Mouse (Mus musculus) brain, adult 2 months (tissue): Measurements from ENCODE around the gene Phactr2.

Experiments used
- DNase-seq: peaks from one replicate; pipeline ENCODE4 v3.0.0; 2011; ENCODE audit warnings: low read depth, low spot score

Gene Phactr2

DNA sequence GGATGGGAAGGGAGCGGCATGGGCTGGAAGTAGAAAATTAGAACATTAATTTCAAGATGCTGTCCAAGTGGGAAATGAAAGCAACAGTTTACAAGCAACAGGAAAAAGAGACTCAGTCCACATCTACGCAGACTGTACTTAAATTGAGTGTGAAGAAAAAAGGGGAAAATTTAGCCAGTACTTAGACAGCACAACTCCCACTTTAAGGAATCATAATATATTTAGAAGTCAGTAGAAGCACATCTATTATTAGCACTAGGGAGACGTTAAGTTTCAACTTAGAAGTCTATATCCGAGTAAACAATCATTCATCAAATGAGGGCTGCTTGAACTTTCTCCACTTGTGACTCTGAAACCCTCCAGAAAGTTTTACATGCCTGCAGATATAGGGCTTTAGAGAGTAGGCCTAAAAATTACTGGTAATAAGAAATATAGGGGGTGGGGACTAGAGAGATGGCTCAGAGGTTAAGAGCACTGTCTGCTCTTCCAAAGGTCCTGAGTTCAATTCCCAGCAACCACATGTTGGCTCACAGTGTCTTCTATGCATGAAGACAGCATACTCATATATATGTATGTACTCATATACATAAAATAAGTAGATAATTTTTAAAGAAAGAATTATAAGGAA lies 142.7 kb downstream of the Phactr2 start:
- DNase-seq: no peak

DNA sequence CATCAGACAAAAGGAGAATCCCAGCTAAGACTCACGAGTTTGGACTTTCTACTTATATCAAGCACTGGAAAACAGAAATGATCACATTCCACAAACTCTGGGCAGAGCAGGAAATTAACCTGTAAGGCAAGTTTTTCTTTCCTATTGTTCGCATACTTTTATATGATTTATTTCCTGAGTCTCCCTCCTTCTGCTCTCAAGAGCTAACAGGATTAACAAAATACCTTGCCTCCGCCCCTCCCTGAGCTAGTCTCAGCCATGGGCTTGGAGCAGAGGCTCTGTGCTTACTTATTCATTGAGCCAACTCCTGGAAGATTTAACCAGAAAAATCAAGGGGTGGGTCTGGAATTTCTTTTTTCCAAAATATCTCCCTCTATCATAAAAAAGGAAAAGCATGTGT lies 145.6 kb downstream of the Phactr2 start:
- DNase-seq: no peak

DNA sequence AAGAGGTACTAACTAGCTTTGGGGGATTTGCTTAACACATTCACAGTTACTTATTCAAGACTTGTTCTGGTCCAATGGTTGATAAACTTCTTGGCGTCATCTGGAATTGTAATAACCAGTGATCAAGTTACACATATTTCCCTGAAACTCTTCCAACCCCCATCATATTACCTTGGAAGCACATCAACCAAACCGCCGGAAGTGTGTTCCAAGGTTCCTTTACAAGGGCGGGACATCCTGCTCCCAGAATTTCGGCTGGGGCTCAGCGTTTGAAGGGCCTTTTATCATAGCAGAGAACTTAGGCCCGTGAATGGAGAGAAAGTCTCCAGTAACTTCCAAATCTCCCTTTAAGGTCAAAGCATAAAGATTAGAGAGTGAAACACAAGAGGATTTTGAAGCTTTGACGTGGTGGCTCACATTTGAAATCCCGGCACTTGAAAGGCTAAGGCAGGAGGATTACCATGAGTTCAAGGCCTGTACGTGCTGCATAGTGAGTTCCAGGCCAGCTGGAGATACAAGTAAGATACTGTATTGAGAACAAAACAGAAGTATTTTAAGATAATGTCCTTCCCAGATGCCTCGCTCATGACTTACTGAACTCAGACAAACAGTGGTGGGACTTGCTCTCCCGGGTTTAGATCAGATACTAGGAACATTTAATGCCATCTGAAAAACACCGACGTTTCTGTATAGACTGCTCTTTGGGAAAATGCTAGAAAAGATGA lies 147.9 kb downstream of the Phactr2 start:
- no peak for DNase-seq

DNA sequence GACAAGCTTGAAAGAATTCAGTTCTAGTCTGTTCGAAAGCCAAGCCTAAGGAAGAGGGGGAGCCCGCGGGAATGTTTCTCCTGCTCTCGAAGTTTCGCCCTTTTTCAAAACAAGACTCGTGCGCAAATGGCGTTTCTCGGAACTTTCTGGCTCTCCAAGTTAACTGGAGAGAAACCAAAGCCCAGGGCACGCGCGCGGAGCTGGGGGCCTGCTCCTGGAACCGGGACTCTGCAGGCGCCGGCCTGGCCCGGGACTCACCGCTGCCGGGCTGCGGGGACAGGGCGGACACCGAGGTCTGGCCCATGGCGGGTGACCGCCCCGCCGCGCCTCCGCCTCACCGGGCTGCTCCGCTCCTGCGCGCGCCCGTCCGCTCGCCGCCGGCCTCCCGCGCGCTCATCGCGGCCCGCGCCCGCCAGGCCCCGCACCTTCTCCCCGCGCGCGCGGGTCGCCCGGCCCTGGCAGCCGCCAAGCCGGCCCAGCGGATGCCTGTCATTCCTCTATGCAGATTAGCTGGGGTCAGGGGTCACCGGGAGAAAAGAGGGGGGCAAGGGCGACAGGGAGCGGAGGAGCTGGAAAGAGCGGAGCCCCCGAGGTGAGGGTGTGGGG lies 150.3 kb downstream of the Phactr2 start:
- peak; percentile 46 for DNase-seq

DNA sequence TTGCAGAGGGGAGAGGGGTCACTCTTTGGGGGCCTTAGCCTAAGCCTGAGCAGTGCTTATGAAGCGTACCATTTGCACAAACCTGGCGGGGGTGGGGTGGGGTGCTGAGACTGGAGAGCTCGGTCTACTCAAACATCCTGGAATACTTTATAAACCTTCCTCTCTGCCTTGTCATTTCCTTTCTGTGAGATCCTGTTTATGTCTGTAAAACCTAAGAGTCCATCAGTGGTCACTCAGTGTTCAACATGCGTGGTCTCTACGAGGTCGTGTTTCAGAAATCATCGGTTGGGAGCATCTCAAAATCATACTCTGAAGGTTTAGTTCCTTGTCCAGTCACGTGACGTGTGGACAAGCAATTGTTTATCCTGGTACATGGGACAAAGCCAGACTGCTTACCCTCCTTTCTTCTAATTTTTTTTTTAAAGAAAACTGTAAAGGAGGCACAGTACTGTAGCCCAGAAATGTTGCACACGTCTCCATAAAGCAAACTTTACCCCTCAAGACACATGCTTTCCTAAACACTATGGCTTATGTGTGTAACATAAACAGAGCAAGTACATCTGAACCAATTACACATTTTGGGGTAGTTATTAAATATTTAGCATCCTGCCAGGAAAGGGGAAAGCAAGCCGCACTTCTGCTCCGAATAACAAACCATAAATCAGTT lies 150.9 kb downstream of the Phactr2 start:
- DNase-seq: no peak

DNA sequence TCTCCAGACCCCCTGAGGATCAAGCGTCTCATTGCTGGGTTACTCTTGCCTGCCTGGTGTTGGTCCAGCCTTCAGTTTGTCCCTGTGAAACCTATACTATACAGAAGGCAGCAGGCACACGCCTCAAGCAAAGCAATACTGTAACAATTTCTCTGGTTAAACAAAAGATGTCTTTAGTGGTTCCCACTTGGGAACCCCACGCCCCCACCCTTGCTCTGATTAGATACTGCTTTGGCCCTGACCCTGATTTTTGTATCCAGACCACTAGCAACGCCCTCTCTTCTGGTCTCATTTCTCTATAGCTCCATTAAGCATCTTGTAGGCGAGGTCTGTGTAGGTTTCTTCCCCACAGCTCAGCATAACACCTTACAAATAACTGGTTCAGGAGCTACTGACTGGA lies 159.2 kb downstream of the Phactr2 start:
- DNase-seq: no peak

DNA sequence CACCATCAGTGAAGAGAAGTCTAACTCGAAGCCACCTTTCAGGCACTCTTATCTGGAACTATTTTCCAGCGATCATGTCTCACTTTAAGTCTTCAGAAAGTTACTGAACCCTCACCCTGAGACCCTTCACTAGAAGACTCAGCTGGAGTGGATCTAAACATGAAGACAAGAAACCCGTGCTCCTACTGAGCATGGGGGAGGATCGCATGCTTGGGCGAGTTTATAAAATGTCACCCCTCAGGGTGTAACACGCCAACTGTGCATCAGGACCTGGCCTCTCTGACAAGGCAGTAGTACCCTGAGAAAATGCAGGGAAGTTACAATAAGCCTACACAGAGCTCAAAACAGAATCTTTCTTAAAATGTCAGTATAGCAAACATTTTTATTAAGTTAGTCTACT lies 161.6 kb downstream of the Phactr2 start:
- no peak for DNase-seq

DNA sequence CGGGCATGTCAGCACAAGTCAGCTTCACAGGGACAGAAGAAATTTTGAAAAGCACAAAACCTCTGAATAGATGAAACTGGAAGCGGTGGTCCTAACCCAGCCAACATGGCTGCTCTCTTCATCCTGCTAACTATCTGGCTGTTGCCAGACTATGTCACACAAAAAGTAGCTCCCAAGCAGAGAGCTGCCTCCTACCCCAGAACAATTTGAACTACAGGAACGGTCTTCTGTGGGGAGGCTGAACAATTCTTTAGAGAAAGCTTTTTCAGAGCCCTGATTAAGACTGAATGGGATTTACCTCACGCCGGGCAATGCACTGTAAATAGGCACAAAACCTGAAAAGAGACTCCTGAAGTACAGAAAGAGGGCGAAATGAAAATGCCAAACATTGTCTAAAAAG lies 162.6 kb downstream of the Phactr2 start:
- DNase-seq: no peak

DNA sequence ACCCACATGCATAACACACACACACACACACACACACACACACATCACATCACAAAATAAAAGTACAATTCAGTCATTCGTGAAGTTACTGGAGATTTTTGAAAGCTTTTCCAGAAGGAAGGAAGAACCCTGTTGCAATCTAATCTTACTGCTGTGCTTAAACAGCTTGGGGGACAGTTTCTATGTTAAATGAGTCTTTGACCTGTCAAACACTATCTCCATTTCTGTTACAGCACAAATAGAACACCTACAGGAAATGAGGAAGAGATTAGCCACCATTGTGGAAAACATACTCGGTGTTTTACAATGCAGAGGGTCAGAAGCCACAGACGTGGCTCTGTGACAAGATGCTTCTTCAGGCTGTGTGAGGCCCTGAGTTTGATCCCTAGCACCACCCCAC lies 164.1 kb downstream of the Phactr2 start:
- no peak for DNase-seq

DNA sequence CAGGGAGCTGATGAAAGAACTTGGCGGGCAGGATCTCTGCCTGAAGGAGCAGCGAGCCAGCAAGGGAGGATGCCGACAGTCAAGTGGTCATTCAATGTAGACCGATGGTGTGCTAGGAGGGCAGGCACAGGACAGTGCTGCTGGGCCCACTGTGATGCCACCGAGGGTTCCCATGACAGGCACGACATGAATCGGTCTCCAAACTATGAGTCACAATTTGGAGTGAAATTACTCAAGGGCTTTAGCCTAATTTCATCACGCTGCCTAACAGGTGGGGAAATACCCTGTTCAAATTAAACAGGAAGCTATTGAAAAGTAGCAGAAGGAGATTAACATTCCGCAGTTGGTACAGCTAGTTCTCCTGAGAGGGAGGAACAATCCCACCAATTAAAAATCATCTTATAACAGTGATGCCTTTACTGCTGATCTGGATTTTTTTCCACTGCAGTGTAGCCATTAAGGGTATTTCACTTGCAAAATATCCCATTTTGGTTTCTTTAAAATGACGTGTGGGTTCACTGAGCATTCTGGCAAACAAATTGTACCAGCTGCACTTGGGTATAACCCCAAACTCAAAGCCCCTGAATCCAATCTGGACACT lies 169.5 kb downstream of the Phactr2 start:
- DNase-seq: peak; percentile 25

DNA sequence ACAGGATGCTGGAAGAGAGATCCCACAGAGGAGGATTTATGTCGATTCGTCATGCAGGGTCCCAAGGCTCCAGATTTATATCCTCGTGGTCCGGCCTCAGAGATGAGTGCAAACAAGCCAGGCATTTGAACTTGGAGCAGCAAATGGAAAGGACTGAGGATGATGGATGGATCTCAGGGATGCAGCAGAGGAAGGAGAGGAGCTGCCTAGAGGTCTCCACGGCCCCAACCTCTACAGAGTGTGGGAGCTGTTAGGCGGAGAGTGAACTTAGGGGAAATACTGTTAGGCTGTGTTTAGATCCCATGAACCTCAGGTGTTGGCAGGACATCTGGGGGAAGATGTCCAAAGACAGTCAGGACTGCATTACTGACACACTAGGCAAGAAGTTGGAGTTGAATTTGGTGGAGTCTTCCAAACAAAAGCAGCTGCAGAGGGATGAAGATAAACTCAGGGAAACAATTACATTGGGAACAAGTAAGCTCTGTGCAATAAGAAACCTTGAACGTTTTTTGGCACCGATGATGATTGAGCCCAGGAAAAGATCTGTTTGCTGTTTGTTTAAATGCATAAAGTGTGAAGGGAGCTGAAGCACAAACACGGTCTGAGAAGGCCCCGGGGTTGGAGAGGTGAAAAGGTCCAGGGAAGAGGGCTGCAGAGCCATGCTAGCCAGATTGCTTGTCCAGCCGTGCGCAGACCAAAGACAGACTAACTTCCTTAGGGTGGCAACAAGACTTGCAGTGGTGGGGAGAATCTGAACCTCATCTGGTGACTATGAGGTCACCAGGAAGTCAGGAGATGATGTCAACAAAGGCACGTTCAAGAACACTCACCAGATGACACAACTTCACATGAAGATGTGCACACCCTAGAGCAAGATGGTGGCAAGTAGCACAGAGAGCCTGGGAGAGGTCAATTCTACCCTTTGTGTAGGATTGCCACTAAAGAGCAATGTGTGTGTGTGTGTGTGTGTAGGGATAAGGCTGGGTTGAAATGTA lies 170.6 kb downstream of the Phactr2 start:
- no peak for DNase-seq

DNA sequence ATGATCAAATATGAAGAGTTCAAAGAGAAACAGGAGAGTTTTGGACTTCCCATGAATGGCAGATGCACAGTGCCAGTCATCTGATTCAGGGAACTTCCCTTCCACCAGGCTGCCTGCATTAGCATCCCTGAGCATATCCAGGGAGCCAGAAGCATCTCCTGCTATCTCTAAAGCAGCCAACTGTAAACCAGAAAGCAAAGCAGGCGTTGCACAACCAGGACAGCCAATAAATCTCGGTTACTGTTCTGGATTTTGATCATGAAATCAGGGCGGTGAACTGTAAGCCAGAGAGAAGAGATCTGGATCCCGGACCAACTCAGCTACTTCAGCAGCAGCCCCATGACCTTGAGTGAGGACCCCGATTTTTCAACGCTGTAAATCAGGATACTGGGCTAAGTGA lies 173.6 kb downstream of the Phactr2 start:
- DNase-seq: no peak

DNA sequence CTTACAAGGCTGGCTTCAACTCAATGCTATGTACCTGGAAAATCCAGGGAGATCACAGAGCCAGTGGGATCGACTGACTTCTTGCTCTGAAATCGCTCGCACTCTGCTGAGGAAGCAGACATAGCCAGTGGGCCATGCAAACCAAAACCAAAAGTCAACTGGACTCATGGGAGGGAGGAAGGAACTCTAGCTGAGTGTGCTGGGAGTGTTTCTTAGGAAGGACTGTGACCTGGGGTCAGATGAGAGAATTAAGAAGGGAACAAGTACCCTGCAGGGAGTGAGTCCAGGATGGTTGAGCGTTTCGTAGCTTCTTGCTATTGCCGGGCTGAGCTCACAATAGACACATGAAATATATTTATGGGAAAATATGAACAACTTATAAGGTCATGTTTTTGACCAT lies 174.0 kb downstream of the Phactr2 start:
- no peak for DNase-seq

DNA sequence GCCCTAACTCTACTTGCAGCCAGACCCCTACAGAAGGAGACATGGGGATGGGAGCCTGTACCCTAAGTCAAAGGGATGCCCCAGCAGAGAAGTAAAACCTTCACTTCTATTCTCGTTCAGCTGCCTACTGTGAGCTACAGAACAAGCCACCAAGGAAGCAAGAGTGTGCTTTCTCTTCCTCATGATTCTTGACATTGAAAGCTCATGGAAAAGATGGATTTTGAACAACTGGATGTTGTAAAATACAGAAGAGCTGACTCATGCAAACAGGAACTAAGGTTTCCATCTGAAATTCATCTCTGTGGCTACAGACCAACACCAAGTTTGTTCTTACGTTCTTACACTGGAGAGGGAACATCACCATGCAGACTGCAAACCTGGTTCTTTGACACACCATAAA lies 179.3 kb downstream of the Phactr2 start:
- DNase-seq: no peak

DNA sequence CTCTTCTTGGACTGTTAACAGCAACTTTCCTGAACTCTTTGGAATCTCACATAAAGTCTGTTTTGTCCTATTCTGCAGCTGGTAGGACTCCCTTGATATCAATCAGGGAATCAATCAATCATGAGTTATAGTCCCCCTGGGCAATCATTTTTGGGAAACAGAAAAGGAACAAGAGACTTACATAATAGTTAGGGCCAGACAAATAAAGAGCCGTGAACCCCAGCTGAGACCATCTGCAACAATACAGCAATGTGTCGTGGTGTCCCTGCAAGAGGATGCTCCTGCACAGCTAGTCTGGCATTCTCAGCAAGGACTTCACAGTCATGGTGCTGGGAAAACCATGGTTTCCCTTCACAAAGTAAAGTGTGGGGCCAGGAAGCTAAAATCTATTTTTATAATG lies 182.2 kb downstream of the Phactr2 start:
- DNase-seq: no peak

DNA sequence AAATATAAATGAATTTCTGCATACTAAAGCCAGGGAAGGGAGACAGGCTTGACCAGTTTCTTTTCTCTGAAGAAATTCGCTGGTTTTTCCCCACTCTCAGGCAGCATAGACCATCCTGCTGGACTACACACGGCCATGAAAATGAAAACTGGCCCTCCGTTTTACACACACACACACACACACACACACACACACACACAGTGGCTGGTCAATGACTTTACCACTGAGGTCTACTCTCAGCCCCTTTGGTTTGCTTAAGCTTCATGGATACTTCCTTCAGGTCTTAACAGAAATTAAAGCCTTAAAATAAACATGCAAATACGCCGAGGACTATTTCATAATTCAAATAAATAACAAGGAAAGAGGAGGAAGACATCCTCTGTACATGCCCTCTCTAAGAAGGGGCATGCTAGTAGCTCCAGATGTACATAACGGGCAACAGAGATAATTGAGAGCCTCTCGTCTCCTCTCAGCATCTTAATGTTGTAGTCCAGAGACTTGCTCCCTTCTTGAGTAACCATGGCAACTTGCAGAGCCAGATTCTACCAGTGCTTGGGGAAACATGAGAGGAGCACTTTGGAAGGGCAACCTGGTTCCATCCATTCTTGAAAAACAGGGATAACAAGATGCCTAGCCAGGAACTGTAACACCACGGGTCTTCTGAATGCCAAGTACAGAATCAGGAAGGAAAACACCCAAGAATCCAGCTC lies 184.8 kb downstream of the Phactr2 start:
- peak; percentile 66 for DNase-seq

DNA sequence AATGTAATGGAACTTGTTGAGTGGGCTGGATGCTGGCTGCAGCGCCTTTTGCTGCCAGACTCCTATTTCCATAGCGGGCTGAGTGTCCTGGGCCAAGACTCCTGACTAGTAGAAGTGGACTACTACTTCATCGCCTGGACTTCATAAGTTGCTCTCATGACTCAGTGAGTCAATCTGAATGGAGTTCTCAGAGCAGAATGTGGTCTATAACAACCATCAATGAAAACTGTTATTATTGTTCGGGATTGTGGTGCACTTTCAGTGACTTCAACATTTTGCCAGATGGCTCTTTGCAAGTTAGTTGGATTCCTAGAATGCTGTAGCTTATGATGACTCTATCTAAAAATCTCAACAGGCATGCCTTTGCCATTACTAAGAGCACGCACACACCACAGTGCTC lies 185.9 kb downstream of the Phactr2 start:
- DNase-seq: no peak

DNA sequence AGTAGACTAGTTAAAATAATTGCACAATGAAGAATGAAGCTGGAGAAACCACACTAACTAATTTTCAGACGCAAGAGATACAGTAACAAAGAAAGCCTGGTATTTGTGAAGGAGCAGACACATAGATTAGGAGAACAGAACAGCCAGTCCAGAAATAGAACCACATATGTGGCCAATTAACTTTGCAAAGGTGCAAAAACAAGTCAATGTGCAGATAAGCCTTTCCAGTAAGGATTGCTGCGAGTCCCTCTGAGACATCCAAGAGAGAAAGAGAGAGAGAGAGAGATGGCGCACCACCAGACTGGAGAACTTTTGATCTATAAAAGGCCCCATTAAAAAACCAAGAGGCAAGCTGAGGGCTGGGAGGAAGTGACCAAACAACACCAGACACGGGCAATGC lies 190.8 kb downstream of the Phactr2 start:
- peak; percentile 47 for DNase-seq

DNA sequence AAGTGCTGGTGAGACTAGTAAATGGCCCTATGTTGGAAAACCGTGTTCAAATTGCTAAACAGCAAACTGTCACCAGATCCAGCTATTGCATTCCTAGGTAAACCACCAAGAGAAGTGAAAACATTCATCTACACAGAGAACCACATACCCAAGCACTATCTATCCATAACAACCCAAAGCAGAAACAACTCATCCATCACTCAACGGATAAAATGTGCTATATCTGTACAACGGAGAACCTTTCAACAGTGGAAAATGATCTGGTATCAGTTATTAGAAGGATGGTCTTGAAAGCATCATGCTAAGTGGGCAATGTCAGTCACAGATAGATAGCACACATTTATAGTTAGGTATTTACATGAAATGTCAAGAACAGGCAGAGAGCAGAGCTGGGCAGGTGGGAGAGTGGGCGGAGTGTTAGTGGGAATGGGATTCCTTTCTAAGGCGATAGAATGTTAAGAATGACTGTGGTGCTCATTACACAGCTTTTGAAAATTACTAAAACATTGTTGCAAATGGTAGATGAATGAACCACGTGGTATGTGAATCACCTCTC lies 193.8 kb downstream of the Phactr2 start:
- no peak for DNase-seq

DNA sequence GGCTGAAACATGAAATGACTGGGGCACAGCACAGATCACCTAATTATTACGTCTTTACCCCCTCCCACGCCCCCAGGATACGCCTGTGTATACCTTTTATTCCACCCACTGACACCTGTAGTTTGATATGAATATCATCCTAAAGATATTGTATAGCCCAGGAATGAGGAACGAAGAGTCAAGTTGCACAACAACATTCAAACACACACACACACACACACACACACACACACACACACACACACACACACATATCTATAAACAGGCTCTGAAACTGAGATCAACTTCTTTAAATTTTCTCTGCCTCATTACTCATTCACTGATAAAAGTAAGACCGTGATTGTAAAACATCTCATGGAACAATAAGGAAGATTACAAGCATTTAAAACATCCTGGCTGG lies 197.9 kb downstream of the Phactr2 start:
- no peak for DNase-seq
